Comparison of ENCODE assay signal across 28 mouse cellular contexts in genomic region chr4:139960724-139961315, GRCm38 (mm10). TPM values are rescaled to one million over a fixed set of nuclear protein-coding genes. Genes with fewer than 3 reads are reported as not detected.
DNase-seq lines count a peak whose midpoint lies in the region; ATAC-seq and TF ChIP-seq lines count a peak whose summit lies in the region.
"Had no signal": no experiment of that assay in that cellular context is flagged by ENCODE, and none has a peak within 500 bp of the region (broad histone marks: within the 10 kb centered on the region; RNA-seq: fewer than 3 reads in every experiment).

No protein-coding gene starts in this region.

- no peak for ATAC-seq in hindbrain, postnatal 0 days
- no peak for ATAC-seq in hindbrain, embryonic 14.5 days (ENCODE audit: low FRiP score)
- no peak for ATAC-seq in midbrain, embryonic 12.5 days (ENCODE audit: low FRiP score, low read depth)
- no peak for ATAC-seq in midbrain, postnatal 0 days (ENCODE audit: low FRiP score)
- no peak for ATAC-seq in midbrain, embryonic 16.5 days
- ATAC-seq: forebrain, embryonic 15.5 days; hindbrain, embryonic 16.5 days; intestine, embryonic 16.5 days had no signal

- no peak overlapping the region for H3K4me3 ChIP-seq in hindbrain, postnatal 0 days (ENCODE audit: low read length)
- H3K4me3 ChIP-seq in hindbrain, embryonic 14.5 days (replicated peaks; ENCODE audit: low read length): no peak overlapping the region
- no peak overlapping the region for H3K4me3 ChIP-seq in midbrain, embryonic 12.5 days
- no peak overlapping the region for H3K4me3 ChIP-seq in midbrain, postnatal 0 days (ENCODE audit: low read depth, low read length)
- H3K4me3 ChIP-seq in midbrain, embryonic 16.5 days (ENCODE audit: low read depth, low read length): no peak overlapping the region
- H3K4me3 ChIP-seq: forebrain, embryonic 15.5 days; heart, embryonic 10.5 days; heart, embryonic 15.5 days; limb, embryonic 13.5 days; lung, embryonic 15.5 days had no signal

- no peaks in the 10 kb centered on the region for H3K9me3 ChIP-seq in hindbrain, postnatal 0 days (ENCODE audit: low read length)
- no peaks in the 10 kb centered on the region for H3K9me3 ChIP-seq in hindbrain, embryonic 14.5 days (ENCODE audit: control insufficient read depth, low read length)
- H3K9me3 ChIP-seq in midbrain, embryonic 12.5 days: no peaks in the 10 kb centered on the region
- no peaks in the 10 kb centered on the region for H3K9me3 ChIP-seq in midbrain, postnatal 0 days (ENCODE audit: low read length)
- no peaks in the 10 kb centered on the region for H3K9me3 ChIP-seq in midbrain, embryonic 16.5 days (replicated peaks; ENCODE audit: control insufficient read depth, low read length, poor library complexity, severe bottlenecking)
- H3K9me3 ChIP-seq: forebrain, embryonic 15.5 days; heart, embryonic 10.5 days; heart, embryonic 15.5 days; limb, embryonic 13.5 days; lung, embryonic 15.5 days had no signal

- peaks cover 9% of the 10 kb centered on the region; the same call in 1 of the 2 replicates for H3K4me1 ChIP-seq in hindbrain, postnatal 0 days (ENCODE audit: insufficient read depth, low read length)
- 0 out of 2 replicates have a peak, but pooled peaks cover 6% of the 10 kb centered on the region for H3K4me1 ChIP-seq in hindbrain, embryonic 14.5 days (replicated peaks; ENCODE audit: control insufficient read depth, insufficient read depth, low read length)
- 0 out of 2 replicates have a peak, but pooled peaks cover 5% of the 10 kb centered on the region for H3K4me1 ChIP-seq in midbrain, embryonic 12.5 days
- no peaks in the 10 kb centered on the region for H3K4me1 ChIP-seq in midbrain, postnatal 0 days (ENCODE audit: insufficient read depth, low read length)
- peaks cover 6% of the 10 kb centered on the region; the same call in 1 of the 2 replicates for H3K4me1 ChIP-seq in midbrain, embryonic 16.5 days (ENCODE audit: control insufficient read depth, insufficient read depth, low read length)
- H3K4me1 ChIP-seq: heart, embryonic 15.5 days; limb, embryonic 13.5 days had no signal

- 58% methylated on average over 10 of the region's 10 CpGs for WGBS in hindbrain, postnatal 0 days
- 73% methylated on average over 10 of the region's 10 CpGs for WGBS in hindbrain, embryonic 14.5 days
- 92% methylated on average over 10 of the region's 10 CpGs for WGBS in midbrain, embryonic 12.5 days
- WGBS in midbrain, postnatal 0 days: 79% methylated on average over 10 of the region's 10 CpGs
- WGBS in midbrain, embryonic 16.5 days: 80% methylated on average over 10 of the region's 10 CpGs

- TF ChIP-seq CTCF in hindbrain, postnatal 0 days (IDR thresholded peaks at IDR 0.05; ENCODE audit: low read depth): no peak
- no peak for TF ChIP-seq CTCF in midbrain, postnatal 0 days (IDR thresholded peaks at IDR 0.05)

- DNase-seq in adrenal gland, postnatal 14 days: peak; percentile 50
- no peak for DNase-seq in adrenal gland, adult 8-10 months
- no peak for DNase-seq in hindbrain, postnatal 0 days (ENCODE audit: low spot score)
- DNase-seq in hindbrain, embryonic 14.5 days (ENCODE audit: low spot score): no peak
- no peak for DNase-seq in midbrain, postnatal 0 days (ENCODE audit: low spot score)
- no peak for DNase-seq in spleen, postnatal 36 days (ENCODE audit: low spot score in 2 of 2)
- DNase-seq: adrenal gland, postnatal 25 days; cerebellum, adult 18-20 months; cerebellum, postnatal 25 days; gastrocnemius, postnatal 25 days; kidney, adult 8-10 months; kidney, postnatal 4 days; lung, postnatal 36 days; thymus, adult 18-20 months; thymus, postnatal 25 days had no signal

- H3K36me3 ChIP-seq in hindbrain, postnatal 0 days (ENCODE audit: insufficient read depth, low read length): no peaks in the 10 kb centered on the region
- no peaks in the 10 kb centered on the region for H3K36me3 ChIP-seq in hindbrain, embryonic 14.5 days (replicated peaks; ENCODE audit: control insufficient read depth, insufficient read depth)
- no peaks in the 10 kb centered on the region for H3K36me3 ChIP-seq in midbrain, embryonic 12.5 days
- no peaks in the 10 kb centered on the region for H3K36me3 ChIP-seq in midbrain, postnatal 0 days (ENCODE audit: insufficient read depth, low read length)
- H3K36me3 ChIP-seq in midbrain, embryonic 16.5 days (ENCODE audit: control insufficient read depth, insufficient read depth, low read length): no peaks in the 10 kb centered on the region
- H3K36me3 ChIP-seq: forebrain, embryonic 15.5 days; heart, embryonic 10.5 days; heart, embryonic 15.5 days; limb, embryonic 13.5 days; lung, embryonic 15.5 days had no signal

- H3K4me2 ChIP-seq in hindbrain, postnatal 0 days (ENCODE audit: low read depth, low read length): no peak overlapping the region
- H3K4me2 ChIP-seq in hindbrain, embryonic 14.5 days (replicated peaks): no peak overlapping the region
- H3K4me2 ChIP-seq in midbrain, embryonic 12.5 days (replicated peaks): no peak overlapping the region
- H3K4me2 ChIP-seq in midbrain, postnatal 0 days (ENCODE audit: low read depth, low read length, poor library complexity, severe bottlenecking): no peak overlapping the region
- no peak overlapping the region for H3K4me2 ChIP-seq in midbrain, embryonic 16.5 days (ENCODE audit: low read length)
- H3K4me2 ChIP-seq: forebrain, embryonic 15.5 days; heart, embryonic 15.5 days; limb, embryonic 13.5 days; lung, embryonic 15.5 days had no signal

- 0 out of 2 replicates have a peak overlapping the region, but pooled peaks have one; percentile 26 for H3K27ac ChIP-seq in hindbrain, postnatal 0 days
- no peak overlapping the region for H3K27ac ChIP-seq in hindbrain, embryonic 14.5 days
- H3K27ac ChIP-seq in midbrain, embryonic 12.5 days (replicated peaks): 0 out of 2 replicates have a peak overlapping the region, but pooled peaks have one; percentile 39
- H3K27ac ChIP-seq in midbrain, postnatal 0 days (ENCODE audit: low read depth, low read length): no peak overlapping the region
- H3K27ac ChIP-seq in midbrain, embryonic 16.5 days (ENCODE audit: low read length): peak overlapping the region; percentile 47
- H3K27ac ChIP-seq: forebrain, embryonic 15.5 days; heart, embryonic 10.5 days; heart, embryonic 15.5 days; kidney, postnatal 0 days; limb, embryonic 13.5 days; liver, embryonic 14.5 days; lung, embryonic 15.5 days had no signal

- no peaks in the 10 kb centered on the region for H3K27me3 ChIP-seq in hindbrain, postnatal 0 days (ENCODE audit: insufficient read depth, low read length)
- H3K27me3 ChIP-seq in hindbrain, embryonic 14.5 days (ENCODE audit: control insufficient read depth, insufficient read depth, low read length): no peaks in the 10 kb centered on the region
- H3K27me3 ChIP-seq in midbrain, embryonic 12.5 days: 0 out of 2 replicates have a peak, but pooled peaks cover 7% of the 10 kb centered on the region
- H3K27me3 ChIP-seq in midbrain, postnatal 0 days (ENCODE audit: insufficient read depth, low read length): no peaks in the 10 kb centered on the region
- H3K27me3 ChIP-seq in midbrain, embryonic 16.5 days (ENCODE audit: control insufficient read depth, insufficient read depth, low read depth, low read length): no peaks in the 10 kb centered on the region
- H3K27me3 ChIP-seq: forebrain, embryonic 15.5 days; heart, embryonic 15.5 days; lung, embryonic 15.5 days had no signal

- H3K9ac ChIP-seq in hindbrain, postnatal 0 days (replicated peaks; ENCODE audit: low read length): no peak overlapping the region
- no peak overlapping the region for H3K9ac ChIP-seq in hindbrain, embryonic 14.5 days
- no peak overlapping the region for H3K9ac ChIP-seq in midbrain, embryonic 12.5 days (replicated peaks)
- no peak overlapping the region for H3K9ac ChIP-seq in midbrain, postnatal 0 days (replicated peaks; ENCODE audit: low read length, poor library complexity, severe bottlenecking)
- H3K9ac ChIP-seq in midbrain, embryonic 16.5 days (ENCODE audit: low read depth, low read length): no peak overlapping the region
- H3K9ac ChIP-seq: forebrain, embryonic 15.5 days; heart, embryonic 15.5 days; limb, embryonic 13.5 days; liver, embryonic 14.5 days; lung, embryonic 15.5 days had no signal

RNA-seq across cellular contexts. Expression of gene Klhdc7a, which starts 7.0 kb away (rescaled TPM):
- total RNA-seq in adrenal gland, postnatal 14 days (2021): 18.8 and 23.1 TPM in 2 replicates
- 10 to 100 TPM in 1 of 4 experiments, 1 to 10 TPM in 3; 4.5 to 19.9 (median 7.5) TPM for total RNA-seq in adrenal gland, adult 8-10 months (2022)
- 1.0 and 1.6 TPM in 2 replicates for total RNA-seq in hindbrain, postnatal 0 days (2014; rRNA removed)
- polyA plus RNA-seq in hindbrain, postnatal 0 days (2015; fragmentation: Nextera tagmentation; extraction: Ambion mirVana): 0.58 and 0.69 TPM in 2 replicates
- 0.44 and 0.56 TPM in 2 replicates for polyA plus RNA-seq in hindbrain, embryonic 14.5 days (2014; fragmentation: Nextera tagmentation; extraction: Ambion mirVana)
- 0.28 and 0.41 TPM in 2 replicates for polyA plus RNA-seq in midbrain, embryonic 12.5 days (2016; fragmentation: Nextera tagmentation; extraction: Ambion mirVana)
- total RNA-seq in midbrain, postnatal 0 days (2014; rRNA removed): 1.1 and 1.4 TPM in 2 replicates
- 0.25 and 0.36 TPM in 2 replicates for polyA plus RNA-seq in midbrain, postnatal 0 days (2015; fragmentation: Nextera tagmentation; extraction: Ambion mirVana)
- 0.34 and 0.39 TPM in 2 replicates for polyA plus RNA-seq in midbrain, embryonic 16.5 days (2015; fragmentation: Nextera tagmentation; extraction: Ambion mirVana)
- total RNA-seq: megakaryocyte, adult 5-6 weeks; monocyte, adult 5-6 weeks had no signal

Comparison
In these comparisons a context has a peak if more than half of its experiments do, and no peak if none do; other contexts are left out.
1. H3K27ac ChIP-seq: peak in hindbrain, postnatal 0 days (single experiment), midbrain, embryonic 12.5 days (single experiment) and midbrain, embryonic 16.5 days (single experiment); none in hindbrain, embryonic 14.5 days (single experiment) and midbrain, postnatal 0 days (single experiment).